In the genomic region with DNA sequence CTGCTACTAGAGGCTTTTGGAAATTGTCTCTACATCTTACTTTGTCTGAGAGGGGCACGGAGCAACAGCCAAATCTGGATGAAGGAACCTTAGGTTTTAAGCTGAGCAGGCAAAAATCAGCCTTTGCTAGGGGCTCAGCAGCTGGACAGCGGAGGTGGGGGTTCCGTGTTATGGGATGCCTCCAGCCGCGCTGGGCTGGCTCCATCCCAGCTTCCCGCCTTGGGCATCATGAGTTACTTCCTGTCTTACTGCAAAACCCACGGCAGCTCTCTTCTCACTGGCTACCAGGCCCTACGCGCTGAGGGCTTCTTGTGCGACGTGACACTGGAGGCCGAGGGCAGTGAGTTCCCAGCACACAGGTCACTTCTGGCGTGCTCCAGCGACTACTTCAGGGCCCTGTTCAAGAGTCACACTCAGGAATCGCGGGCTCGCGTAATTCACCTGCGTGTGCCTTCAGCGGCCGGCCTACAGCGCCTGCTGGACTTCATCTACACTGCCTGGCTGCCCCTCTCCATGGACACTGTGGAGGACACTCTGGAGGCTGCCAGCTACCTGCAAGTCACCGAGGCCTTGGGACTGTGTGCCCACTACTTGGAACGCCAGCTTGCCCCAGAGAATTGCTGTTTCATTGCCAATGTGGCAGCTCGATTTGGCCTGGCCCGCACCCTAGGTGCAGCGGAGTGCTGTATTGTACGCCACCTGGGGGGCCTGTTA, we compare ENCODE assay signal across 8 mouse cellular contexts. TPM values are rescaled to one million over a fixed set of nuclear protein-coding genes. Genes with fewer than 3 reads are reported as not detected.
DNase-seq lines count a peak whose midpoint lies in the region; ATAC-seq and TF ChIP-seq lines count a peak whose summit lies in the region.

Gene Klhl34 (plus strand): TSS at position 229 of the 714 bp plus-strand sequence.

- H3K27ac ChIP-seq in forebrain, embryonic 13.5 days: no peak within 1 kb of the TSS
- no peak within 1 kb of the TSS for H3K27ac ChIP-seq in hindbrain, postnatal 0 days

- H3K36me3 ChIP-seq in forebrain, embryonic 13.5 days (ENCODE audit: poor library complexity, severe bottlenecking): no peaks in the 10 kb centered on the region
- no peaks in the 10 kb centered on the region for H3K36me3 ChIP-seq in hindbrain, postnatal 0 days (ENCODE audit: insufficient read depth, low read length)
- H3K36me3 ChIP-seq in myocyte (ENCODE audit: control insufficient read depth, insufficient read depth): no peaks in the 10 kb centered on the region

- peaks cover 4% of the 10 kb centered on the region; the same call in 1 of the 2 replicates for H3K27me3 ChIP-seq in forebrain, embryonic 13.5 days
- H3K27me3 ChIP-seq in hindbrain, postnatal 0 days (ENCODE audit: insufficient read depth, low read length): no peaks in the 10 kb centered on the region
- no peaks in the 10 kb centered on the region for H3K27me3 ChIP-seq in myocyte (ENCODE audit: control insufficient read depth, insufficient read depth, insufficient read length)

- DNase-seq in gastrocnemius, adult 18-20 months (ENCODE audit: low spot score): peak; percentile 1
- DNase-seq in gastrocnemius, postnatal 14 days: no peak
- DNase-seq in brain, adult 2 months (ENCODE audit: low read depth, low spot score): peak; percentile 51
- DNase-seq in hindbrain, postnatal 0 days (ENCODE audit: low spot score): peak; percentile 15
- DNase-seq in layer of hippocampus, postnatal 36 days: no peak
- no peak for DNase-seq in spleen, postnatal 4 days (ENCODE audit: low spot score in 2 of 2)

- no peaks in the 10 kb centered on the region for H3K4me1 ChIP-seq in forebrain, embryonic 13.5 days
- no peaks in the 10 kb centered on the region for H3K4me1 ChIP-seq in hindbrain, postnatal 0 days (ENCODE audit: insufficient read depth, low read length)

- H3ac ChIP-seq in myocyte (ENCODE audit: control insufficient read depth, insufficient read length): no peak within 1 kb of the TSS

- 40% methylated on average over 28 of the region's 28 CpGs for WGBS in forebrain, embryonic 13.5 days
- WGBS in hindbrain, postnatal 0 days: 45% methylated on average over 28 of the region's 28 CpGs

- no peak for TF ChIP-seq POLR2A in myocyte (IDR thresholded peaks at IDR 0.05; ENCODE audit: insufficient read length, low read depth)

- intact Hi-C loops in gastrocnemius, postnatal 14 days (cut with DNase I; ENCODE audit: low total_unique reads): no loop called here

- peak within 1 kb of the TSS; percentile 25 for H3K4me3 ChIP-seq in forebrain, embryonic 13.5 days
- H3K4me3 ChIP-seq in hindbrain, postnatal 0 days (ENCODE audit: low read length): peak within 1 kb of the TSS; percentile 17
- no peak within 1 kb of the TSS for H3K4me3 ChIP-seq in myocyte

- peak within 1 kb of the TSS; percentile 57 for H3K4me2 ChIP-seq in forebrain, embryonic 13.5 days
- peak within 1 kb of the TSS; percentile 50 for H3K4me2 ChIP-seq in hindbrain, postnatal 0 days (ENCODE audit: low read depth, low read length)
- H3K4me2 ChIP-seq in myocyte (ENCODE audit: low read depth): peak within 1 kb of the TSS; percentile 12

- ATAC-seq in forebrain, embryonic 13.5 days: peak; percentile 46
- ATAC-seq in hindbrain, postnatal 0 days: peak; percentile 55

- no peaks in the 10 kb centered on the region for H3K9me3 ChIP-seq in forebrain, embryonic 13.5 days (replicated peaks)
- H3K9me3 ChIP-seq in hindbrain, postnatal 0 days (ENCODE audit: low read length): no peaks in the 10 kb centered on the region

- H3K79me2 ChIP-seq in myocyte (ENCODE audit: control insufficient read depth, insufficient read depth): no peaks in the 10 kb centered on the region

- no peak for TF ChIP-seq CTCF in hindbrain, postnatal 0 days (IDR thresholded peaks at IDR 0.05; ENCODE audit: low read depth)

- H3K9ac ChIP-seq in forebrain, embryonic 13.5 days: no peak within 1 kb of the TSS
- H3K9ac ChIP-seq in hindbrain, postnatal 0 days (replicated peaks; ENCODE audit: low read length): no peak within 1 kb of the TSS; the same call in 1 of the 2 replicates

TF ChIP-seq in myocyte, 11 proteins besides CTCF, POLR2A, EP300 and RAD21:
- no peak for TF ChIP-seq TCF3 (IDR thresholded peaks at IDR 0.05; ENCODE audit: insufficient read length, low read depth)
- TF ChIP-seq REST (IDR thresholded peaks at IDR 0.05; ENCODE audit: insufficient read depth, insufficient read length): no peak
- no peak for TF ChIP-seq MAX (IDR thresholded peaks at IDR 0.05; ENCODE audit: low read depth)
- no peak for TF ChIP-seq POLR2AphosphoS2 (IDR thresholded peaks at IDR 0.05; ENCODE audit: insufficient read length, low read depth)
- no peak for TF ChIP-seq E2F4 (IDR thresholded peaks at IDR 0.05; ENCODE audit: insufficient read depth)
- no peak for TF ChIP-seq MYOD1 (IDR thresholded peaks at IDR 0.05; ENCODE audit: control insufficient read depth in 1 of 3, insufficient read length in 2 of 3, low read depth in 2 of 3)
- TF ChIP-seq USF1 (IDR thresholded peaks at IDR 0.05; ENCODE audit: low read depth): no peak
- TF ChIP-seq CEBPB (IDR thresholded peaks at IDR 0.05; ENCODE audit: insufficient read depth, poor library complexity, severe bottlenecking): no peak
TF ChIP-seq in myocyte: peak in this region for 0.

RNA-seq across cellular contexts. Expression of gene Klhl34, which starts in this region (rescaled TPM):
- 10 to 100 TPM; 21.9 to 29.9 TPM for total RNA-seq in gastrocnemius, adult 18-20 months (2021)
- 1 to 10 TPM; 7.3 to 9.2 TPM for total RNA-seq in gastrocnemius, postnatal 14 days (2021)
- polyA plus RNA-seq in forebrain, embryonic 13.5 days (2015; fragmentation: Nextera tagmentation; extraction: Ambion mirVana): 1.6 and 2.3 TPM in 2 replicates
- total RNA-seq in hindbrain, postnatal 0 days (2014; rRNA removed): 0.07 TPM in 1 of 2 replicates, not detected in the other
- 0.73 and 1.4 TPM in 2 replicates for polyA plus RNA-seq in hindbrain, postnatal 0 days (2015; fragmentation: Nextera tagmentation; extraction: Ambion mirVana)
- polyA plus RNA-seq in myocyte (2012; fragmentation: generic; extraction: Trizol): 1.0 TPM
- under 1 TPM; 0.17 to 0.38 TPM for total RNA-seq in layer of hippocampus, postnatal 36 days (2021)

Comparison
In these comparisons a context has a peak if more than half of its experiments do, and no peak if none do; other contexts are left out.
1. DNase-seq: peak in gastrocnemius, adult 18-20 months (single experiment), brain, adult 2 months (single experiment) and hindbrain, postnatal 0 days (single experiment); none in gastrocnemius, postnatal 14 days (single experiment), layer of hippocampus, postnatal 36 days (0 of 2) and spleen, postnatal 4 days (0 of 2).
2. Peak in every context shown above with its lines, with median percentiles within 50 percentile points of each other: H3K4me2 ChIP-seq.